Mouse (Mus musculus) G1E (cell line): ENCODE results near the gene Camkk2. TPM values are rescaled to one million over a fixed set of nuclear protein-coding genes. Genes with fewer than 3 reads are reported as not detected.
A peak's percentile ranks its signal among the peaks of the same experiment; 100 is the strongest.

ENCODE experiments used
- ATAC-seq: 2 replicates; pipeline ENCODE4 v1.8.0; 2016; ENCODE audit warnings: mild to moderate bottlenecking; ENCODE audit not compliant: insufficient number of reproducible peaks, poor library complexity, low FRiP score, severe bottlenecking; ENCODE audit errors: extremely low read depth
- DNase-seq: peaks from one replicate; pipeline ENCODE4 v3.0.0; 2012; ENCODE audit warnings: low spot score
- H3K27me3 ChIP-seq: 2 replicates; pipeline ENCODE4 v1.6.1; 2012; ENCODE audit warnings: mild to moderate bottlenecking, low read length, inconsistent platforms; ENCODE audit not compliant: insufficient read depth
- H3K36me3 ChIP-seq: replicated peaks from 2 replicates; pipeline ENCODE3; 2012; ENCODE audit warnings: mild to moderate bottlenecking, inconsistent platforms
- H3K4me1 ChIP-seq: 2 replicates; pipeline ENCODE4 v1.6.1; 2012; ENCODE audit warnings: low read depth, low read length, inconsistent platforms, mixed read lengths; ENCODE audit not compliant: insufficient read depth
- H3K4me3 ChIP-seq: 2 replicates; pipeline ENCODE4 v1.5.1; 2012; ENCODE audit warnings: low read depth, mild to moderate bottlenecking, inconsistent platforms, low read length, moderate library complexity, mixed read lengths
- H3K9me3 ChIP-seq: replicated peaks from 2 replicates; pipeline ENCODE4 v1.6.1; 2012; ENCODE audit warnings: inconsistent platforms
- CTCF ChIP-seq: IDR thresholded peaks from 2 replicates; pipeline ENCODE4 v1.5.1; 2012; ENCODE audit warnings: low read depth, low read length, inconsistent platforms, mixed read lengths
- GATA1 ChIP-seq: IDR thresholded peaks from 2 replicates; pipeline ENCODE4 v1.6.1; 2012; ENCODE audit warnings: borderline replicate concordance, low read length, inconsistent platforms, mixed read lengths
- GATA2 ChIP-seq: IDR thresholded peaks from 2 replicates; pipeline ENCODE4 v1.6.1; 2012; ENCODE audit warnings: low read depth, low read length, inconsistent platforms, borderline replicate concordance
- POLR2AphosphoS5 ChIP-seq: IDR thresholded peaks from 2 replicates; pipeline ENCODE4 v1.6.1; 2012; ENCODE audit warnings: low read depth, low read length, inconsistent platforms; ENCODE audit not compliant: insufficient replicate concordance
- TAL1 ChIP-seq: conservative IDR thresholded peaks from 2 replicates; pipeline ENCODE4 v1.6.1; 2012; ENCODE audit warnings: low read depth, low read length, inconsistent platforms, mixed read lengths
- polyA plus RNA-seq: library from polyadenylated mRNA; stranded (reverse); fragments of >175 nt; gene quantifications from 2 replicates; pipeline ENCODE4 v1.2.3, GENCODE M21; 2012
- total RNA-seq, 2 experiments: library from RNA; stranded (forward) in 1 of 2; stranded (reverse) in 1 of 2; fragments of 200-1000 nt in 1 of 2; fragments of >200 nt in 1 of 2; fragmentation: Nextera tagmentation in 1 of 2; gene quantifications; 2 replicates each; pipeline ENCODE4 v1.2.3; 2014 to 2017

Gene Camkk2
- total and polyA plus RNA-seq, 3 experiments: 9.7 to 18.2 (median 12.5) TPM

DNA sequence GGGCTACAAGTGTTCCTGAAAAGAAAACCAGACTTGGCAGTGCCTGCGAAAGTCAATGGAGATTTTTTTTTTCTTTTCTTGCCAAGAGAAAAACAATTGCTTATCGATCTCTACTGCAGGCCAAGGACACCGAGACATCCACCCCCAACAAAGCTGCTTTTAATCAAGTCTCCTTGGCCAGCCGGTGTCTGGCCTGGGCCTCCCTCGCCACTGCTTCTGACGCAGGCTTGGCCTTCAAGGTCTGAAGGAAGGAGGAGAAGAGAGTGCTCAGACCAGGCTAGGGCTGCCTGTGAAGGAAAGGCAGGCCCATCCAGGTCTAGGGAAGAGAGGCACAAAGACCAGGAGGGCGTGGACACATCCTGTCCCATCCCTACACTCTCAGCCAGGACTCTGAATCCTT is 8.9 kb downstream of the Camkk2 start:
- ATAC-seq: no peak
- DNase-seq: no peak
- Histone ChIP-seq H3K9me3 (no peaks in the 10 kb centered on the region), H3K36me3 (peaks cover 68% of the 10 kb centered on the region), H3K4me3 (no peak overlapping the region), H3K4me1 (peaks cover 26% of the 10 kb centered on the region), H3K27me3 (no peaks in the 10 kb centered on the region)
- TF ChIP-seq TAL1 (no peak), POLR2AphosphoS5 (no peak), GATA2 (no peak), CTCF (no peak), GATA1 (no peak)

DNA sequence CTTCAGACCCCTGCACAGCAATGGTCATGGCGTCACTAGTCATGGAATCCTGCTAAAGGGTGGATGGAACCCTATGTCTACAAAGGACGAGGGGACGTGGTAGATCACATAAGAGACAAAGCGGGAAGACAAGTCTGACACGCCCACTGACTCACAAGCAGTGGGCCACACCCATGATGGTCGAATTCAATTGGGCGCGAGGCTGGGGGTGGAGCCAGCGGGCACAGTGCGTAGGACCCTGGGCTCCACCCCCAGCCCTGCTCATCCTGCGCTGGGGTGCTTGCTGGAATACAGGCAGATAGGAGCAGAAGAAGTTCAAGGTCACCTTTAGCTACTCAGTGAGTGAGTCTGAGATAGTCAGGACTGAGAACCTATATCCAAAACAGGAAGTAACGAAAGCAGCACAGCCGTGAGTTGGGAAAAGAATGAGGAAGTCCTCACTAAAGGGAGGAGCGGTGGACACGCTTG is 10.1 kb downstream of the Camkk2 start:
- no peak overlapping the region for H3K4me3 ChIP-seq
- peaks cover 69% of the 10 kb centered on the region for H3K36me3 ChIP-seq
- no peaks in the 10 kb centered on the region for H3K27me3 ChIP-seq
- TF ChIP-seq TAL1: no peak
- TF ChIP-seq GATA2: no peak
- no peak for TF ChIP-seq GATA1
- TF ChIP-seq POLR2AphosphoS5: no peak
- no peak for TF ChIP-seq CTCF
- peaks cover 17% of the 10 kb centered on the region for H3K4me1 ChIP-seq
- H3K9me3 ChIP-seq: no peaks in the 10 kb centered on the region
- ATAC-seq (no peak), DNase-seq (peak; percentile 36)

DNA sequence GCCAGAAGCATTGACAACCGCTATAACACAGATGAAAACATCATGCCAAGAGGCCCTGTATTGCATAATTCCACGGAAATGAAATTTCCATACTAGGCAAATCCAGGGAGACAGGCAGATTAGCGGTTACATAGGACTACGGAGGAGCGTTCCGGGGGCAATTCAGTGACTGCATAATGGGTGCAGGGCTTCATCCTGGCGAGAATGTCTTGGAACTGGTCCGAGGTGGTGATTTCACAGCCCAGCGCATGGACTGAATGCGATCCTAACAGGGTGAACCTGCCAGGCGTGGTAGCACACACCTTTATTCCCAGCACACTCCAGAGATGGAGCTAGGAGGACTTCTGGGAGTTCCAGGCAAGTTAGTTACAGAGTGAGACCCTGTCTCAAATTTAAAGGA is 11.9 kb downstream of the Camkk2 start:
- Histone ChIP-seq H3K36me3 (peaks cover 70% of the 10 kb centered on the region), H3K9me3 (no peaks in the 10 kb centered on the region), H3K4me1 (peaks cover 21% of the 10 kb centered on the region), H3K27me3 (no peaks in the 10 kb centered on the region), H3K4me3 (no peak overlapping the region)
- ATAC-seq (no peak), DNase-seq (no peak)
- TF ChIP-seq GATA1 (no peak), CTCF (no peak), POLR2AphosphoS5 (no peak), TAL1 (no peak)

DNA sequence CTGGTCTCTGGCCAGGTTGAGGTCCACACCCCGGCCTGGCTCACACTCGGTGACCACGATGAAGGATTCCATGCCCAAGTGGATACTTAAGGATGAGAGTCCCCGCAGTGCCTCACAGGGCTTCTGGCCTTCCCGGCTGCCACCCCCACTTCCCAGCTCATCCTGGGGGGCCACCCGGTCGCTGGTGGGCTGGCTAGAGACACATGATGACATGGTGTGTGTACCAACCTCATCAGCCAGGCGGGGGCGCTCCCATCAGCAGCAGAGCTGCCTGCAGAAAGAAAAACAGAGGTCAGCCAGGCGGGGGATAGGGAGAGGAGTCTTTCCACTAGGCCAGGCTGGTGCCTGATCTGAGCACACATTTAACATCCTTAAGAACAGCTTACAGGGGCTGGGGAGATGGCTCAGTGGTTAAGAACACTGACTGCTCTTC is 15.2 kb downstream of the Camkk2 start:
- TF ChIP-seq CTCF: no peak
- TF ChIP-seq POLR2AphosphoS5: no peak
- DNase-seq (no peak), ATAC-seq (no peak)
- Histone ChIP-seq H3K4me3 (no peak overlapping the region), H3K4me1 (peaks cover 12% of the 10 kb centered on the region), H3K9me3 (no peaks in the 10 kb centered on the region), H3K27me3 (no peaks in the 10 kb centered on the region), H3K36me3 (peaks cover 68% of the 10 kb centered on the region)

DNA sequence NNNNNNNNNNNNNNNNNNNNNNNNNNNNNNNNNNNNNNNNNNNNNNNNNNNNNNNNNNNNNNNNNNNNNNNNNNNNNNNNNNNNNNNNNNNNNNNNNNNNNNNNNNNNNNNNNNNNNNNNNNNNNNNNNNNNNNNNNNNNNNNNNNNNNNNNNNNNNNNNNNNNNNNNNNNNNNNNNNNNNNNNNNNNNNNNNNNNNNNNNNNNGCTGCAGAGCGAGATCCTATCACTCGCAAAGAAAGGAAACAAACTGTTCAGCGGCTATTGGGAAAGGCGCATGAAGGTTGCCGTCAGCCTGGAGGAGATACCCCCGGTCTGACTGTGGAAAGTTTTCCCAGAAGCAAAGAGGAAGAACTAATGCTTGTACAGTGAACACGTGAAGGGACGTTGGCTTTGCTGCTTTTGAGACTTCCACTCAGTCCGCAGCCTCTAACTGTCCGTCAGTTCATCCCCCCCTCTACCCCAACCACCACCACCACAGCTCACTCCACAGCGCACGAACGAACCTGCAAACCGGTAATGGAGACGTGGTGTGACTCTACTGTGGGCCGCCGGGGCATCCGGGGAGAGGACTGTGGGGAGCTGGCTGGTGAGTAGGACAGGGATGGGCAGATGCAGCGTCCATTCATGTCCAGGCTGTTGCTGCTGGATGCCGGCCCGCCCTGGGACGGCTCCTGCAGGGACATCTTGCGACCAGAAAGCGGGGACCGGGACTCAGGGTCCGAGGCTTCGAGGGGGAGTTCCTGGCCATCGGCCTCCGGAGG is 15.8 kb downstream of the Camkk2 start:
- Histone ChIP-seq H3K4me3 (no peak overlapping the region), H3K27me3 (no peaks in the 10 kb centered on the region), H3K4me1 (peaks cover 8% of the 10 kb centered on the region), H3K36me3 (peaks cover 69% of the 10 kb centered on the region), H3K9me3 (no peaks in the 10 kb centered on the region)
- DNase-seq: no peak
- no peak for TF ChIP-seq CTCF
- ATAC-seq: no peak

DNA sequence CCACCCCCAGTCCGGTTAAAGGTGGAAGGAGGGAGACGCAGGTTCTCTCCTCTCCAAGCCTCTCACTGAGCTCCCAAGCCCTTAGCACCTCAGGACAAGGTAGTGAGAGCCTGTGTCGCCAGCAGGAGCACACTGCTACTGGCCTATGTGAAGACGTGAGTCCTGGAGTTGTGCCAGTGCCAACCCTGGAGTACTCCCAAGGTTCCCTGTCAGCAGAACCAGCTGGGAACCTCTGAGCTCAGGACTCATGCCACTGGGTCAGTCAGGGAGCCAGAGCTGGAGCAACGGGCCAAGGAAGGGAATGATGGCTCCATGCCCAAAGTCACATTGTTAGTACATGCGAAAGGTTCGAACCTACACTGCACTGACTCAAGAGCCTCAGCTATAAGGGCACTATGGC is 22.5 kb downstream of the Camkk2 start:
- no peak overlapping the region for H3K4me3 ChIP-seq
- H3K9me3 ChIP-seq: no peaks in the 10 kb centered on the region
- no peaks in the 10 kb centered on the region; the same call in 1 of the 2 replicates for H3K4me1 ChIP-seq
- H3K36me3 ChIP-seq: peaks cover 65% of the 10 kb centered on the region
- no peak for TF ChIP-seq GATA1
- TF ChIP-seq CTCF: no peak
- TF ChIP-seq GATA2: no peak
- TF ChIP-seq POLR2AphosphoS5: no peak
- TF ChIP-seq TAL1: no peak
- ATAC-seq (no peak), DNase-seq (no peak)
- no peaks in the 10 kb centered on the region for H3K27me3 ChIP-seq

DNA sequence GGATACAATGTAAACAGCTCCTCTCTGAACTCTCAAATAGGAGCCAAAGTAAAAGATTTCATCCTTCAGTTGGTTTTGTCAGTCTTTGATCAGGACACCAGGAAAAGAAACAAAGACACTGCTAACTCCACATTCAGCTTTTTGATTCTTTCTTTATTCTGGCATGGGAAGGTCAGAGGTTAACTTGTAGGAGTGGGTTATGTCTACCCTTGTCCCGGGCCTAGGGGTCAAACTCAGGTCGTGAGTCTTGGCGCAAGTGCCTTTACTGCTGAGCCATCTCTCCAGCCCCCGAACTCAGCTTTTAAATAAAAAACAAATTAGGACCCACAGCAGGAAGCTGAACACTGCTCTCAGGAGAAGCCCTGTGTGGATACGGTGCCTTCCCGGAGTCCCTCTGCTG is 23.1 kb downstream of the Camkk2 start:
- Histone ChIP-seq H3K36me3 (peaks cover 68% of the 10 kb centered on the region), H3K4me3 (no peak overlapping the region), H3K9me3 (no peaks in the 10 kb centered on the region), H3K27me3 (no peaks in the 10 kb centered on the region), H3K4me1 (no peaks in the 10 kb centered on the region; the same call in 1 of the 2 replicates)
- DNase-seq (no peak), ATAC-seq (no peak)
- TF ChIP-seq CTCF (no peak), POLR2AphosphoS5 (no peak), GATA1 (no peak), TAL1 (no peak), GATA2 (no peak)
